Mouse (Mus musculus) CH12.LX (cell line): Measurements from ENCODE around the gene Tcf25. TPM values are rescaled to one million over a fixed set of nuclear protein-coding genes. Genes with fewer than 3 reads are reported as not detected.
A peak's percentile ranks its signal among the peaks of the same experiment; 100 is the strongest.
"Not testable (repeated sequence)": the region's sequence is repeated elsewhere in the genome, so short reads cannot be mapped to it uniquely, and the experiment has no call there.

Experiments
- DNase-seq: peaks from one replicate; pipeline ENCODE4 v3.0.0-alpha.2; 2013; ENCODE audit errors: extremely low read depth
- H3K27ac ChIP-seq: 2 replicates; pipeline ENCODE4 v1.5.1; 2012; ENCODE audit warnings: low read depth, mild to moderate bottlenecking, control low read depth, moderate library complexity; ENCODE audit not compliant: insufficient read depth
- H3K27me3 ChIP-seq: replicated peaks from 2 replicates; pipeline ENCODE3; 2012; ENCODE audit warnings: inconsistent platforms
- H3K36me3 ChIP-seq, 2 experiments: replicated peaks in 1 of 2; 2 replicates each; pipeline versions ENCODE3 to v1.6.1; 2012; ENCODE audit warnings: inconsistent platforms in 1 of 2, low read length in 1 of 2, mild to moderate bottlenecking in 1 of 2, mixed read lengths in 1 of 2, moderate library complexity in 1 of 2; ENCODE audit not compliant: control insufficient read depth in 1 of 2, insufficient read depth in 1 of 2
- H3K4me1 ChIP-seq, 2 experiments: 2 replicates each; pipeline ENCODE4 v1.6.1; 2012; ENCODE audit warnings: inconsistent platforms in 1 of 2, moderate library complexity in 1 of 2; ENCODE audit not compliant: insufficient read depth in 2 of 2, control insufficient read depth in 1 of 2
- H3K4me2 ChIP-seq: 2 replicates; pipeline ENCODE4 v1.6.1; 2012; ENCODE audit warnings: low read depth, mild to moderate bottlenecking, control low read depth; ENCODE audit not compliant: poor library complexity, insufficient read depth, severe bottlenecking
- H3K4me3 ChIP-seq, 3 experiments: fragments of 150-350 bp in 1 of 3; sonication (generic) in 1 of 3; replicated peaks in 1 of 3; 2 replicates each; pipeline versions ENCODE3 to v1.5.1; 2011 to 2012; ENCODE audit warnings: low read depth in 2 of 3, low read length in 2 of 3, mild to moderate bottlenecking in 2 of 3, moderate library complexity in 2 of 3, control low read depth in 1 of 3, improper control_type of control experiment in 1 of 3, inconsistent platforms in 1 of 3, mixed read lengths in 1 of 3; ENCODE audit not compliant: poor library complexity in 1 of 3
- H3K79me2 ChIP-seq: replicated peaks from 2 replicates; pipeline ENCODE4 v1.6.1; 2012; ENCODE audit warnings: mild to moderate bottlenecking, moderate library complexity; ENCODE audit not compliant: control insufficient read depth, poor library complexity, insufficient read depth, severe bottlenecking; ENCODE audit errors: extremely low read depth
- H3K9ac ChIP-seq: 2 replicates; pipeline ENCODE4 v1.6.1; 2012; ENCODE audit warnings: low read depth, mild to moderate bottlenecking, control low read depth, moderate library complexity; ENCODE audit not compliant: insufficient read depth
- H3K9me3 ChIP-seq: replicated peaks from 2 replicates; pipeline ENCODE3; 2012; ENCODE audit warnings: low read length, inconsistent platforms, mixed read lengths
- CHD1 ChIP-seq: IDR thresholded peaks from 2 replicates; pipeline ENCODE4 v1.6.1; 2012; ENCODE audit warnings: low read depth, low read length, improper control_type of control experiment, inconsistent platforms
- CHD2 ChIP-seq: IDR thresholded peaks from 2 replicates; pipeline ENCODE4 v1.6.1; 2011; ENCODE audit warnings: low read length, improper control_type of control experiment
- ETS1 ChIP-seq: conservative IDR thresholded peaks from 2 replicates; pipeline ENCODE4 v1.6.1; 2012; ENCODE audit warnings: low read depth, mild to moderate bottlenecking, inconsistent platforms, low read length, improper control_type of control experiment, moderate library complexity
- HCFC1 ChIP-seq: IDR thresholded peaks from 2 replicates; pipeline ENCODE4 v1.6.1; 2012; ENCODE audit warnings: low read depth, mild to moderate bottlenecking, inconsistent platforms, low read length, improper control_type of control experiment
- IRF4 ChIP-seq: IDR thresholded peaks from 2 replicates; pipeline ENCODE4 v1.6.1; 2014; ENCODE audit warnings: low read depth, mild to moderate bottlenecking, inconsistent platforms, low read length, improper control_type of control experiment
- KAT2A ChIP-seq: IDR thresholded peaks from 2 replicates; pipeline ENCODE4 v1.6.1; 2012; ENCODE audit warnings: low read length, improper control_type of control experiment, inconsistent platforms; ENCODE audit not compliant: insufficient replicate concordance
- MAX ChIP-seq: IDR thresholded peaks from 2 replicates; pipeline ENCODE4 v1.6.1; 2011; ENCODE audit warnings: low read length, improper control_type of control experiment
- MAZ ChIP-seq: IDR thresholded peaks from 2 replicates; pipeline ENCODE4 v1.6.1; 2012; ENCODE audit warnings: low read depth, mild to moderate bottlenecking, inconsistent platforms, low read length, improper control_type of control experiment, moderate library complexity
- MEF2A ChIP-seq: IDR thresholded peaks from 2 replicates; pipeline ENCODE4 v1.6.1; 2014; ENCODE audit warnings: low read depth, mild to moderate bottlenecking, inconsistent platforms, low read length, improper control_type of control experiment, borderline replicate concordance
- NELFE ChIP-seq: IDR thresholded peaks from 2 replicates; pipeline ENCODE4 v1.6.1; 2011; ENCODE audit warnings: low read depth, low read length, improper control_type of control experiment
- POLR2AphosphoS2 ChIP-seq: IDR thresholded peaks from 2 replicates; pipeline ENCODE4 v1.6.1; 2011; ENCODE audit warnings: low read depth, low read length, improper control_type of control experiment
- RCOR1 ChIP-seq: conservative IDR thresholded peaks from 2 replicates; pipeline ENCODE4 v1.6.1; 2012; ENCODE audit warnings: low read depth, mild to moderate bottlenecking, inconsistent platforms, low read length, improper control_type of control experiment
- TCF12 ChIP-seq: IDR thresholded peaks from 2 replicates; pipeline ENCODE4 v1.6.1; 2014; ENCODE audit warnings: low read depth, mild to moderate bottlenecking, inconsistent platforms, low read length, improper control_type of control experiment
- USF2 ChIP-seq: conservative IDR thresholded peaks from 2 replicates; pipeline ENCODE4 v1.6.1; 2011; ENCODE audit warnings: low read depth, low read length, improper control_type of control experiment
- ZMIZ1 ChIP-seq: IDR thresholded peaks from 2 replicates; pipeline ENCODE4 v1.6.1; 2012; ENCODE audit warnings: low read depth, mild to moderate bottlenecking, inconsistent platforms, low read length, improper control_type of control experiment
- ZNF384 ChIP-seq: IDR thresholded peaks from 2 replicates; pipeline ENCODE4 v1.6.1; 2012; ENCODE audit warnings: low read depth, low read length, improper control_type of control experiment, inconsistent platforms
- dilution Hi-C: fragments of 300-500 bp; cut with MboI; formaldehyde crosslinking; loops from 2 replicates; pipeline ENCODE4 v1.14.3; 2020; ENCODE audit warnings: low sequenced_read_pairs; ENCODE audit not compliant: extremely low pct_unique_long_range_greater_than_20kb, extremely low pct_ligation_motif_present
- in situ Hi-C: fragments of 300-500 bp; cut with MboI; formaldehyde crosslinking; loops from 3 replicates; pipeline ENCODE4 v1.14.3; 2019; ENCODE audit warnings: low sequenced_read_pairs, low pct_ligation_motif_present, low pct_unique_long_range_greater_than_20kb, mixed read lengths
- polyA plus RNA-seq: library from polyadenylated mRNA; unstranded; fragments of >175 nt; gene quantifications from 2 replicates; pipeline ENCODE4 v1.2.1, GENCODE M21; 2012; ENCODE audit warnings: low read depth; ENCODE audit not compliant: insufficient read length
- total RNA-seq, 2 experiments: library from RNA; depleted of rRNA; stranded (reverse); fragments of 300-350 nt in 1 of 2; fragments of >200 nt in 1 of 2; gene quantifications; 2 replicates each; pipeline ENCODE4 v1.2.3; 2012 to 2014

Tcf25 gene
- total and polyA plus RNA-seq, 3 experiments: 168 to 393 (median 207) TPM

DNA sequence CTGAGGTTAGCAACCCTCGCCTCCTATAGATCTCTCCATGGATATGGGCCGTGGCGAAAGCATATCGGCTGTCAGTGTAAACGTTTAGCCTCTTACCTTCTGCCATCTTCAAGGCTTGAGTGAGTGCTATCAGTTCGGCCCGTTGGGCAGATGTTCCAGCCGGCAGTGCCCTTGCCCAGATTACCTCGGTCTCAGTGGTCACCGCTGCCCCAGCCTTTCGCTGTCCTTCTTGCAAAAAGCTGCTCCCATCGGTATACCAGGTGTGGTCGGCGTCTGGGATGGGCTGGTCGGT lies 56.1 kb downstream of the Tcf25 start:
- Histone ChIP-seq H3K4me3 (peak overlapping the region; percentile 53 to 66 (median 58)), H3K36me3 (peaks cover 40 to 47% of the 10 kb centered on the region in 2 experiments), H3K9me3 (peaks cover 62% of the 10 kb centered on the region), H3K79me2 (peaks cover 28% of the 10 kb centered on the region), H3K9ac (peak overlapping the region; percentile 56), H3K27ac (peak overlapping the region; percentile 94)
- peak; percentile 54 for DNase-seq
- H3K27me3 ChIP-seq, in situ Hi-C loops, H3K4me1 ChIP-seq, H3K4me2 ChIP-seq, dilution Hi-C loops: not testable (repeated sequence)
- 0 out of 2 replicates have a peak, but pooled peaks have one; percentile 12 for TF ChIP-seq MAX
- 0 out of 2 replicates have a peak, but pooled peaks have one; percentile 6 for TF ChIP-seq ETS1
- peak; percentile 71 for TF ChIP-seq IRF4
- peak; percentile 59 for TF ChIP-seq RCOR1
- TF ChIP-seq KAT2A: 0 out of 2 replicates have a peak, but pooled peaks have one; percentile 31
- TF ChIP-seq ZMIZ1: peak; percentile 79
- 0 out of 2 replicates have a peak, but pooled peaks have one; percentile 37 for TF ChIP-seq NELFE
- TF ChIP-seq USF2: 0 out of 2 replicates have a peak, but pooled peaks have one; percentile 13
- TF ChIP-seq HCFC1: peak; percentile 45; the same call in 1 of the 2 replicates
- TF ChIP-seq MEF2A: peak; percentile 71
- TF ChIP-seq ZNF384: 0 out of 2 replicates have a peak, but pooled peaks have one; percentile 14
- TF ChIP-seq POLR2AphosphoS2: peak; percentile 14
- TF ChIP-seq MAZ: 0 out of 2 replicates have a peak, but pooled peaks have one; percentile 69
- TF ChIP-seq CHD1: peak; percentile 87
- peak; percentile 68 for TF ChIP-seq CHD2
- peak; percentile 53 for TF ChIP-seq TCF12

DNA sequence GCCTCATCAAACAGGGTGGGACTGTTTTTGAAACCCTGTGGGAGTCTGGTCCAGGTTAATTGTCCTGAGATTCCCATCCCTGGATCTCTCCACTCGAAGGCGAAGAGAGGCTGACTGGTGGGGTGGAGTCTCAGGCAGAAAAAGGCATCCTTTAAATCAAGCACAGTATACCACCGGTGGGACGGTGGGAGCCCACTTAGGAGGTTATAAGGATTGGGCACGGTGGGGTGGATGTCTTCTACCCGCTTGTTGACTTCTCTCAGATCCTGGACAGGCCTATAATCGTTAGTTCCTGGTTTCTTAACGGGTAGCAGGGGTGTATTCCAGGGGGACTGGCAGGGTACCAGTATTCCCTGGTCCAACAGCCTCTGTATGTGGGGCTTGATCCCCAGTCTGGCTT lies 57.4 kb downstream of the Tcf25 start:
- dilution Hi-C loops, H3K27ac ChIP-seq, H3K4me3 ChIP-seq, H3K4me1 ChIP-seq, in situ Hi-C loops, H3K4me2 ChIP-seq, H3K9ac ChIP-seq, DNase-seq, H3K27me3 ChIP-seq: not testable (repeated sequence)
- peaks cover 40 to 47% of the 10 kb centered on the region in 2 experiments for H3K36me3 ChIP-seq
- peaks cover 61% of the 10 kb centered on the region for H3K9me3 ChIP-seq
- H3K79me2 ChIP-seq: peaks cover 28% of the 10 kb centered on the region
